Mouse (Mus musculus) kidney, embryonic 16.5 days (tissue): ENCODE data around the gene Tmem209. TPM values are rescaled to one million over a fixed set of nuclear protein-coding genes. Genes with fewer than 3 reads are reported as not detected.
A peak's percentile ranks its signal among the peaks of the same experiment; 100 is the strongest.

Experiments used
- ATAC-seq: fragments of 200-750 bp; cut with Nextera tagmentation; 2 replicates; pipeline ENCODE4 v1.8.0; 2017; ENCODE audit warnings: moderate TSS enrichment; ENCODE audit not compliant: low FRiP score, low TSS enrichment
- H3K27ac ChIP-seq: fragments of 300-500 bp; sonication (generic); 2 replicates; pipeline ENCODE4 v1.5.1; 2014; ENCODE audit warnings: low read length
- H3K27me3 ChIP-seq: fragments of 300-500 bp; sonication (generic); 2 replicates; pipeline ENCODE4 v1.6.1; 2014; ENCODE audit warnings: low read length, control low read depth, mixed read lengths; ENCODE audit not compliant: insufficient read depth
- H3K36me3 ChIP-seq: fragments of 300-500 bp; sonication (generic); 2 replicates; pipeline ENCODE4 v1.6.1; 2014; ENCODE audit warnings: low read length, control low read depth, mixed read lengths; ENCODE audit not compliant: insufficient read depth
- H3K4me1 ChIP-seq: fragments of 300-500 bp; sonication (generic); 2 replicates; pipeline ENCODE4 v1.6.1; 2014; ENCODE audit warnings: low read length, control low read depth, mixed read lengths; ENCODE audit not compliant: insufficient read depth
- H3K4me2 ChIP-seq: fragments of 300-500 bp; sonication (generic); replicated peaks from 2 replicates; pipeline ENCODE4 v1.6.1; 2014; ENCODE audit warnings: low read depth, low read length
- H3K4me3 ChIP-seq: fragments of 300-500 bp; sonication (generic); 2 replicates; pipeline ENCODE4 v1.5.1; 2014; ENCODE audit warnings: mild to moderate bottlenecking, low read length
- H3K9ac ChIP-seq: fragments of 300-500 bp; sonication (generic); replicated peaks from 2 replicates; pipeline ENCODE4 v1.6.1; 2014; ENCODE audit warnings: low read length
- H3K9me3 ChIP-seq: fragments of 300-500 bp; sonication (generic); 2 replicates; pipeline ENCODE4 v1.6.1; 2016; ENCODE audit warnings: low read length, control low read depth
- WGBS: fragments of 180-500 bp; shearing (Covaris S2); extraction: QIAGEN DNeasy Blood & Tissue Kit; methylation state at CpG from one replicate; pipeline ENCODE4 v1.1.7; 2014; 5-methylcytosine and 5-hydroxymethylcytosine counted together
- polyA plus RNA-seq: library from polyadenylated mRNA; unstranded; fragments of >200 nt; fragmentation: Nextera tagmentation; extraction: Ambion mirVana; gene quantifications from 2 replicates; pipeline ENCODE4 v1.2.1, GENCODE M21; 2015

The Tmem209 gene
- polyA plus RNA-seq, 1 experiment from 2014 or later, result 45.6 TPM

DNA sequence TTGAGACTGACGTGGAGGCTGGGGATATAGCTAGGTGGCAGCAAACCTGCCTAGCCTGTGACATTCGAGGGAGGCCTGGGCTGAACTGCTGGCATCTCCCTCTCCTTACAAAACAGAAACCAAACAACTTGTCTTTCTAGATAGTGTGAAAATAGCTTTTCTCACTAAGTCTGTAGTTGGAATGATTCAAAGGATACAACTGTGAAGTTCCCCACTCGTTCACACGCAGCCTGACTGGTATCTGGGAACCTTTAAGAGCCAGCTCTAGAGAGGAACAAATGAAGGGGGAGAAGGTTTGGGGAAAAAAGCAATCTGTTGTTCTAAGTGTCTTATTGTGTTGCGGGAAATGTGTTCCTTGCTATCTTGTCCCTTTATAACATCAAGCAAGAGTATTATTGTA is 51.0 kb downstream of the Tmem209 start:
- Histone ChIP-seq H3K9ac (no peak overlapping the region), H3K36me3 (peaks cover 18% of the 10 kb centered on the region), H3K4me1 (peaks cover 45% of the 10 kb centered on the region), H3K27ac (peak overlapping the region; percentile 98; the same call in 1 of the 2 replicates), H3K4me2 (no peak overlapping the region), H3K9me3 (no peaks in the 10 kb centered on the region), H3K27me3 (no peaks in the 10 kb centered on the region), H3K4me3 (no peak overlapping the region)
- ATAC-seq, result no peak
- WGBS, result 75% methylated on average over 5 of the region's 5 CpGs

DNA sequence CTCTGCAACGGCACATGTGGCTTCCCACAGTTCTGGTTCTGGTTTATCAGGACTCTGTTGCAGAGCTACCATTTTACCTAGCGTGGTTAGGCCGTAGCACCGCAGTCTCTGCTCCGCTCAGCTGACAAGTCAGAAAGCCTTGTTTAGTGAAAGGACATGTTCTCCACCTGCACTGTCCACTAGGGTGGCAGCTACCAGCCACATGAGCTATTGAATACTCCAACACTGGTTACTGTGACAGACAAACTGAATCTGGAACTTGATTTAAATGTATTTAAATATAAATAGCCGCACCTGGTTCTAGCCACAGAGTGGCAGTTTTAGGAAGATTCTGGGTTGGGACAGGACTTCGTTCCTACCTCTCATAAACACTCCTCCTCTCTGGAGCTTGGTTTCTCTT is 52.6 kb downstream of the Tmem209 start:
- no peak for ATAC-seq
- Histone ChIP-seq H3K4me3 (no peak overlapping the region), H3K27ac (no peak overlapping the region), H3K4me2 (no peak overlapping the region), H3K36me3 (peaks cover 28% of the 10 kb centered on the region), H3K9ac (no peak overlapping the region), H3K9me3 (no peaks in the 10 kb centered on the region), H3K27me3 (no peaks in the 10 kb centered on the region), H3K4me1 (peaks cover 28% of the 10 kb centered on the region)
- 94% methylated on average over 7 of the region's 7 CpGs for WGBS

DNA sequence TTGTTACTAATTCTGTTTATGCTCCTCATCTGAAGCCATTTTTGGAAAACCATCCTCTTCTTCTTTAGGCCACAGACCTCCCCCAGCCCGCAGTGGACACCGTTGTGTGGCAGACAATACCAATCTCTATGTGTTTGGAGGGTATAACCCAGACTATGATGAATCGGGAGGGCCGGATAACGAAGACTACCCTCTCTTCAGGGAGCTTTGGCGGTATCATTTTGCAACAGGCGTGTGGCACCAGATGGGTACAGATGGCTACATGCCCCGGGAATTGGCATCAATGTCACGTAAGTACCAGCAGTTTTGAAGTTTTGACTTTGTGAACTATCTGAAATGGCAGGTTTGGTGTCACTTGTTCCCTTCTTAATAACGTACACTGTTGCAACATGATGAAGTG is 70.0 kb downstream of the Tmem209 start:
- H3K4me2 ChIP-seq, result no peak overlapping the region
- H3K27ac ChIP-seq, result no peak overlapping the region
- peaks cover 35% of the 10 kb centered on the region for H3K36me3 ChIP-seq
- ATAC-seq, result no peak
- H3K9me3 ChIP-seq, result no peaks in the 10 kb centered on the region
- H3K27me3 ChIP-seq, result no peaks in the 10 kb centered on the region
- WGBS, result 96% methylated on average over 10 of the region's 10 CpGs
- H3K4me3 ChIP-seq, result no peak overlapping the region
- H3K4me1 ChIP-seq, result 0 out of 2 replicates have a peak, but pooled peaks cover 6% of the 10 kb centered on the region
- H3K9ac ChIP-seq, result no peak overlapping the region

DNA sequence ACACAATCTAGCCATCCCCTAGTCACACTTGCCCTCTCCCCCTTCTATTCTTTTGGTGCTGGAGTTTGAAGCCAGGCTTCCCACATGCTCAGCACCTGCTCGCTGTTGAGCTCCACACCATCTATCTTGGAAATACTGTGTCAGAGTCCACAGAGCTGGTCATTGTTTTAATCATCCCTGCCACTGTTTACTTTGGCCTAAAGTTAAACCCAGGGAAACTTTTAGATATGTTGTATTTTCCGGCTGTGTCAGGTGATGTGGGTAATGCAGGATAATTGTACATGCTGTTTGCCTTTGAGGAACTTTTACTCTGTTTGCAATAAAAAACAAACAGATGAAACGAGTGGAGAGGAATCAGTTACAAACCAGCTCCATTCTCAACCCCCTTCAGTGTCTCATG is 72.5 kb downstream of the Tmem209 start:
- WGBS, result 40% methylated on average over 3 of the region's 3 CpGs
- no peak for ATAC-seq
- peaks cover 17% of the 10 kb centered on the region for H3K36me3 ChIP-seq
- H3K27me3 ChIP-seq, result no peaks in the 10 kb centered on the region
- H3K4me3 ChIP-seq, result no peak overlapping the region
- no peak overlapping the region for H3K4me2 ChIP-seq
- no peaks in the 10 kb centered on the region for H3K9me3 ChIP-seq
- H3K9ac ChIP-seq, result no peak overlapping the region
- peaks cover 14% of the 10 kb centered on the region; the same call in 1 of the 2 replicates for H3K4me1 ChIP-seq
- H3K27ac ChIP-seq, result 0 out of 2 replicates have a peak overlapping the region, but pooled peaks have one; percentile 3

DNA sequence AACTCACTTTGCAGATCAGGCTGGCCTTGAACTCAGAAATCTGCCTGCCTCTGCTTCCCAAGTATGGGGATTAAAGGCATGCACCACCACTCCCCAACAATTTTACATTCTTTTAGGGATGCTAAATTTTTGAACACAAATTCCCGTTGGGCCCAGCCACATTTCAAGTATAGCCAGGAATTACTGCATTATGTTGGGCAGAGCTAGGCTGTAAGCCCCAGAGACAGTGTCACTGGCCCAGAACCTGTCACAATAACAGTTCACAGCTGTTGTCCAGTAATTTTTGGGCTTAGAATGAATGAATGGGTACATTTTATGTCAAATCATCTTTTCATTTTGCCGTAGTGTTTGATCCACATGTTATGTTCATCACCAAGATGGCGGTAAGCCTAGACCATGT is 73.1 kb downstream of the Tmem209 start:
- Histone ChIP-seq H3K4me3 (no peak overlapping the region), H3K9me3 (no peaks in the 10 kb centered on the region), H3K9ac (no peak overlapping the region), H3K4me1 (peaks cover 18% of the 10 kb centered on the region; the same call in 1 of the 2 replicates), H3K4me2 (no peak overlapping the region), H3K27ac (no peak overlapping the region), H3K36me3 (peaks cover 11% of the 10 kb centered on the region; the same call in 1 of the 2 replicates), H3K27me3 (no peaks in the 10 kb centered on the region)
- ATAC-seq, result no peak
- 88% methylated on average over 3 of the region's 3 CpGs for WGBS

DNA sequence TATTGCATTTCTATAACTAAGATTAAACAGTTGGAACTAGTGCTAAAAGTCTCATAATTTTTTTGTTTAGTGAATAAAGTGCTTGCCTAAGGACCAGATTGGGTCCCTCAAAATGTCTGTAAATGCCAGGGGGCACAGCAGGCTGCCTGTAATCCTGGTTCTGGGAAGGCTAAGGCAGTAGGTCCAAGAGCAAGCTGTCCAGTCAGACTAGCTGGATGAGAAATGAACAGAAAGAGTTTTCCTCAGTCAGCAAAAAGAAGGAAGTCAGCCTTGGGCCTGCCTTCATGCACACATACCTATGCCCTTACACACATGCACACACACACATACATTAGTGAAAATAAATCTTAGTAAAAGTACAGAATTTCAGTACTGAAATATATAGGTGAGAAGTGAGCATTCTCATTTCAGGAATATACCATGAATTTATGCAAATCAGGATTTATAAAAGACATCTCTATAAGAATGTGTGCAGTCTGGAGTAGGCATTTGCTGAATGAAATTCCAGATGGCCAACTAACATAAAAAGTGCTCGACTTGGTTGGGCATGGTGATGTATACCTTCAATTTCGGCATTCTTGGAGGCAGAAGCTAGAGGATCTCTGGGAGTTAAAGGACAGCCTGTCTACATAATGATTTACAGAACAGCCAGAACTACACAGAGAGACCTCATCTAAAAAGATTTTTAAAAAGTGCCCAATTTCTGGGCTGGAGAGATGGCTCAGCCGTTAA is 77.0 kb downstream of the Tmem209 start:
- H3K27ac ChIP-seq, result peak overlapping the region; percentile 73; the same call in 1 of the 2 replicates
- no peak for ATAC-seq
- peaks cover 18% of the 10 kb centered on the region; the same call in 1 of the 2 replicates for H3K4me1 ChIP-seq
- no peaks in the 10 kb centered on the region for H3K9me3 ChIP-seq
- no peak overlapping the region for H3K4me3 ChIP-seq
- no peak overlapping the region for H3K4me2 ChIP-seq
- 50% methylated on average over 3 of the region's 3 CpGs for WGBS
- no peak overlapping the region for H3K9ac ChIP-seq
- H3K27me3 ChIP-seq, result no peaks in the 10 kb centered on the region
- 0 out of 2 replicates have a peak, but pooled peaks cover 5% of the 10 kb centered on the region for H3K36me3 ChIP-seq

Other genes with a start within 250 kb of the Tmem209 start
- gene Ube2h, start 205.2 kb downstream of the Tmem209 start, polyA plus RNA-seq, result 53.7 and 55.5 TPM in 2 replicates
- gene Zc3hc1, start 118.8 kb downstream of the Tmem209 start, polyA plus RNA-seq, result 69.8 and 71.7 TPM in 2 replicates
- 26.8 and 30.2 TPM in 2 replicates for gene Klhdc10, start 107.9 kb downstream of the Tmem209 start, polyA plus RNA-seq
- 0.17 and 0.37 TPM in 2 replicates for gene Ssmem1, start 66 bp upstream of the Tmem209 start, polyA plus RNA-seq
- gene Cpa2, start 31.8 kb upstream of the Tmem209 start, polyA plus RNA-seq, result 15.9 and 17.5 TPM in 2 replicates
- 0.12 and 0.14 TPM in 2 replicates for gene Cpa4, start 58.6 kb upstream of the Tmem209 start, polyA plus RNA-seq
- 0.64 and 0.66 TPM in 2 replicates for gene Cpa5, start 101.2 kb upstream of the Tmem209 start, polyA plus RNA-seq
- gene Cpa1, start 129.4 kb upstream of the Tmem209 start, polyA plus RNA-seq, result 1.8 and 2.4 TPM in 2 replicates
- gene Cep41, start 184.0 kb upstream of the Tmem209 start, polyA plus RNA-seq, result 20.6 and 21.6 TPM in 2 replicates
- 2,098 and 2,228 TPM in 2 replicates for gene Mest, start 213.8 kb upstream of the Tmem209 start, polyA plus RNA-seq